12 mouse cellular contexts compared by ENCODE assay signal in the genomic region with DNA sequence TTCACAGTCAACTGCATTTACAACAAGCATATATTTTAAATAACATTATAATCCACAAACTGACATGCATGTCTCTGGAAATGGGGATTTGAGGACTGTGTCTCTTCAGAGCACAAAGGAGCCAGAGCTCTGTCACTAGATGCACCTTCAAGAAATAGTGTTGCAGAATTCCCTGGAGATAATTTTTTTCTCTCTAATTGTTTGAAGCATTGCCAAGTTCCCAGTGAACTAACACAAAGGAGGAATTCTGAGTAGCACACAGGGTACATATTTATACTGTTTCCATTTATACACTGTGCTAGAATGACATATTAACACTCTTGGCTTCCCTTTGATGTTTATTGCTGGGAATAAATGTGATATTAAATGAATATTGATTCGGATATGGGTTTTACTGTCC.
"Had no signal": no experiment of that assay in that cellular context is flagged by ENCODE, and none has a peak within 500 bp of the region (broad histone marks: within the 10 kb centered on the region; RNA-seq: fewer than 3 reads in every experiment).

No protein-coding gene starts in this region.

- H3K27me3 ChIP-seq: liver, embryonic 13.5 days; midbrain, embryonic 12.5 days; neural tube, embryonic 13.5 days had no signal

- H3K9me3 ChIP-seq: liver, embryonic 13.5 days; midbrain, embryonic 12.5 days; neural tube, embryonic 13.5 days had no signal

- DNase-seq: kidney, postnatal 25 days; layer of hippocampus, adult 9-11 months; liver, embryonic 13.5 days; lung, adult 2 months; lung, postnatal 14 days; lung, postnatal 4 days; thymus, adult 18-20 months; thymus, postnatal 36 days had no signal

- H3K4me3 ChIP-seq: layer of hippocampus, adult 2 months; liver, embryonic 13.5 days; midbrain, embryonic 12.5 days; neural tube, embryonic 13.5 days had no signal

- H3K4me2 ChIP-seq: liver, embryonic 13.5 days; midbrain, embryonic 12.5 days; neural tube, embryonic 13.5 days had no signal

- H3K27ac ChIP-seq: kidney, postnatal 0 days; layer of hippocampus, adult 2 months; liver, embryonic 13.5 days; midbrain, embryonic 12.5 days had no signal

- H3K36me3 ChIP-seq: liver, embryonic 13.5 days; midbrain, embryonic 12.5 days; neural tube, embryonic 13.5 days had no signal

- H3K9ac ChIP-seq: liver, embryonic 13.5 days; midbrain, embryonic 12.5 days; neural tube, embryonic 13.5 days had no signal

- H3K4me1 ChIP-seq: liver, embryonic 13.5 days; midbrain, embryonic 12.5 days had no signal
